Mouse (Mus musculus) midbrain, embryonic 12.5 days (tissue): ENCODE results near the gene Rab37. TPM values are rescaled to one million over a fixed set of nuclear protein-coding genes. Genes with fewer than 3 reads are reported as not detected.
A peak's percentile ranks its signal among the peaks of the same experiment; 100 is the strongest.

Experiments
- ATAC-seq: fragments of 200-750 bp; cut with Nextera tagmentation; 2 replicates; pipeline ENCODE4 v1.8.0; 2017; ENCODE audit warnings: low read depth, moderate TSS enrichment, moderate library complexity; ENCODE audit not compliant: low FRiP score
- H3K27ac ChIP-seq: fragments of 300-500 bp; sonication (generic); replicated peaks from 2 replicates; pipeline ENCODE4 v1.5.1; 2016; ENCODE audit warnings: mild to moderate bottlenecking
- H3K27me3 ChIP-seq: fragments of 300-500 bp; sonication (generic); 2 replicates; pipeline ENCODE4 v1.6.1; 2016; ENCODE audit warnings: mild to moderate bottlenecking
- H3K36me3 ChIP-seq: fragments of 300-500 bp; sonication (generic); 2 replicates; pipeline ENCODE4 v1.6.1; 2016
- H3K4me1 ChIP-seq: fragments of 300-500 bp; sonication (generic); 2 replicates; pipeline ENCODE4 v1.6.1; 2016
- H3K4me2 ChIP-seq: fragments of 300-500 bp; sonication (generic); replicated peaks from 2 replicates; pipeline ENCODE4 v1.6.1; 2016; ENCODE audit warnings: mild to moderate bottlenecking, moderate library complexity
- H3K4me3 ChIP-seq: fragments of 300-500 bp; sonication (generic); 2 replicates; pipeline ENCODE4 v1.5.1; 2016; ENCODE audit warnings: mild to moderate bottlenecking
- H3K9ac ChIP-seq: fragments of 300-500 bp; sonication (generic); replicated peaks from 2 replicates; pipeline ENCODE4 v1.6.1; 2016; ENCODE audit warnings: mild to moderate bottlenecking, moderate library complexity
- H3K9me3 ChIP-seq: fragments of 300-500 bp; sonication (generic); 2 replicates; pipeline ENCODE4 v1.6.1; 2016; ENCODE audit warnings: mild to moderate bottlenecking
- WGBS: fragments of 180-500 bp; shearing (Covaris S2); methylation state at CpG from one replicate; pipeline ENCODE4 v1.1.7; 2016; 5-methylcytosine and 5-hydroxymethylcytosine counted together
- polyA plus RNA-seq: library from polyadenylated mRNA; unstranded; fragments of >200 nt; fragmentation: Nextera tagmentation; extraction: Ambion mirVana; gene quantifications from 2 replicates; pipeline ENCODE4 v1.2.1, GENCODE M21; 2016

The Rab37 gene
- polyA plus RNA-seq, 1 experiment from 2014 or later: 1.5 TPM

GRCm38 (mm10) chr11:115178766-115179165 lies 87.5 kb downstream of the Rab37 start:
- WGBS: 84% methylated on average over 2 of the region's 2 CpGs
- no peak for ATAC-seq
- H3K36me3 ChIP-seq: no peaks in the 10 kb centered on the region
- H3K9me3 ChIP-seq: no peaks in the 10 kb centered on the region
- H3K27me3 ChIP-seq: peaks cover 28% of the 10 kb centered on the region
- H3K27ac ChIP-seq: no peak overlapping the region
- H3K4me2 ChIP-seq: no peak overlapping the region
- H3K4me1 ChIP-seq: peaks cover 44% of the 10 kb centered on the region
- no peak overlapping the region for H3K9ac ChIP-seq
- H3K4me3 ChIP-seq: no peak overlapping the region

- no peak overlapping the region for H3K9ac ChIP-seq
- no peak for ATAC-seq
- H3K4me3 ChIP-seq: no peak overlapping the region
- WGBS: 72% methylated on average over 6 of the region's 6 CpGs
- no peak overlapping the region for H3K4me2 ChIP-seq
- H3K9me3 ChIP-seq: no peaks in the 10 kb centered on the region
- peaks cover 40% of the 10 kb centered on the region for H3K4me1 ChIP-seq
- no peaks in the 10 kb centered on the region for H3K36me3 ChIP-seq
- H3K27ac ChIP-seq: no peak overlapping the region
- H3K27me3 ChIP-seq: peaks cover 23% of the 10 kb centered on the region
Measured at GRCm38 (mm10) chr11:115179191-115179590, 88.0 kb downstream of the Rab37 start.

GRCm38 (mm10) chr11:115179881-115180280 lies 88.7 kb downstream of the Rab37 start:
- 88% methylated on average over 6 of the region's 6 CpGs for WGBS

GRCm38 (mm10) chr11:115181913-115182638 lies 90.8 kb downstream of the Rab37 start:
- H3K4me2 ChIP-seq: no peak overlapping the region
- no peaks in the 10 kb centered on the region for H3K9me3 ChIP-seq
- H3K9ac ChIP-seq: no peak overlapping the region
- 23% methylated on average over 12 of the region's 12 CpGs for WGBS
- no peak overlapping the region for H3K4me3 ChIP-seq
- no peaks in the 10 kb centered on the region for H3K36me3 ChIP-seq
- peaks cover 21% of the 10 kb centered on the region for H3K4me1 ChIP-seq
- H3K27ac ChIP-seq: no peak overlapping the region
- no peak for ATAC-seq
- H3K27me3 ChIP-seq: no peaks in the 10 kb centered on the region

More at GRCm38 (mm10) chr11:115179881-115180280, 88.7 kb downstream of the Rab37 start:
- Histone ChIP-seq H3K4me1 (peaks cover 33% of the 10 kb centered on the region), H3K4me2 (no peak overlapping the region), H3K9ac (no peak overlapping the region), H3K9me3 (no peaks in the 10 kb centered on the region), H3K36me3 (no peaks in the 10 kb centered on the region), H3K27me3 (peaks cover 19% of the 10 kb centered on the region), H3K4me3 (no peak overlapping the region), H3K27ac (no peak overlapping the region)
- ATAC-seq: no peak

GRCm38 (mm10) chr11:115184973-115185372 lies 93.7 kb downstream of the Rab37 start:
- no peak overlapping the region for H3K4me3 ChIP-seq
- no peak for ATAC-seq
- H3K4me1 ChIP-seq: peaks cover 16% of the 10 kb centered on the region
- no peak overlapping the region for H3K9ac ChIP-seq
- H3K36me3 ChIP-seq: no peaks in the 10 kb centered on the region
- H3K9me3 ChIP-seq: no peaks in the 10 kb centered on the region
- no peak overlapping the region for H3K27ac ChIP-seq
- H3K27me3 ChIP-seq: no peaks in the 10 kb centered on the region; the same call in 1 of the 2 replicates
- no peak overlapping the region for H3K4me2 ChIP-seq
- 46% methylated on average over 4 of the region's 4 CpGs for whole genome bisulfite sequencing

- peak; percentile 95 for ATAC-seq
- under 1% methylated on average over 39 of the region's 39 CpGs for WGBS
- H3K36me3 ChIP-seq: peaks cover 4% of the 10 kb centered on the region; the same call in 1 of the 2 replicates
- no peaks in the 10 kb centered on the region for H3K9me3 ChIP-seq
- peaks cover 16% of the 10 kb centered on the region for H3K4me1 ChIP-seq
- peak within 1 kb of the TSS; percentile 73 for H3K27ac ChIP-seq
- peak within 1 kb of the TSS; percentile 54 for H3K4me3 ChIP-seq
- no peaks in the 10 kb centered on the region; the same call in 1 of the 2 replicates for H3K27me3 ChIP-seq
- peak within 1 kb of the TSS; percentile 85 for H3K4me2 ChIP-seq
- H3K9ac ChIP-seq: peak within 1 kb of the TSS; percentile 68
Measured at GRCm38 (mm10) chr11:115187224-115187639, 96.0 kb downstream of the Rab37 start, which contains the start of gene Tmem104. Gene Tmem104 (plus strand): TSS chr11:115187487.

GRCm38 (mm10) chr11:115187693-115188092 lies 96.5 kb downstream of the Rab37 start, which contains the start of gene Nat9:
Gene Nat9 (minus strand): TSS chr11:115187859.
- peak within 1 kb of the TSS; percentile 54 for H3K4me3 ChIP-seq
- H3K9me3 ChIP-seq: no peaks in the 10 kb centered on the region
- peak within 1 kb of the TSS; percentile 85 for H3K4me2 ChIP-seq
- peak within 1 kb of the TSS; percentile 68 for H3K9ac ChIP-seq
- H3K27me3 ChIP-seq: no peaks in the 10 kb centered on the region; the same call in 1 of the 2 replicates
- WGBS: 10% methylated on average over 12 of the region's 12 CpGs
- H3K36me3 ChIP-seq: peaks cover 4% of the 10 kb centered on the region; the same call in 1 of the 2 replicates
- peaks cover 16% of the 10 kb centered on the region for H3K4me1 ChIP-seq
- peak within 1 kb of the TSS; percentile 73 for H3K27ac ChIP-seq
- ATAC-seq: no peak; the same call in 1 of the 2 replicates

GRCm38 (mm10) chr11:115188539-115189231 lies 97.5 kb downstream of the Rab37 start:
- no peak for ATAC-seq
- Histone ChIP-seq H3K9ac (no peak overlapping the region), H3K4me1 (peaks cover 16% of the 10 kb centered on the region), H3K36me3 (peaks cover 4% of the 10 kb centered on the region; the same call in 1 of the 2 replicates), H3K27ac (no peak overlapping the region), H3K27me3 (no peaks in the 10 kb centered on the region; the same call in 1 of the 2 replicates), H3K4me3 (no peak overlapping the region), H3K9me3 (no peaks in the 10 kb centered on the region), H3K4me2 (peak overlapping the region; percentile 85; the same call in 1 of the 2 replicates)
- WGBS: 92% methylated on average over 13 of the region's 13 CpGs

GRCm38 (mm10) chr11:115189304-115189703 lies 98.1 kb downstream of the Rab37 start:
- H3K4me3 ChIP-seq: no peak overlapping the region
- no peaks in the 10 kb centered on the region for H3K9me3 ChIP-seq
- peaks cover 16% of the 10 kb centered on the region for H3K4me1 ChIP-seq
- ATAC-seq: no peak
- no peaks in the 10 kb centered on the region; the same call in 1 of the 2 replicates for H3K27me3 ChIP-seq
- peaks cover 4% of the 10 kb centered on the region; the same call in 1 of the 2 replicates for H3K36me3 ChIP-seq
- 94% methylated on average over 6 of the region's 6 CpGs for WGBS
- H3K9ac ChIP-seq: no peak overlapping the region
- no peak overlapping the region for H3K4me2 ChIP-seq
- no peak overlapping the region for H3K27ac ChIP-seq

GRCm38 (mm10) chr11:115192180-115192579 lies 100.9 kb downstream of the Rab37 start:
- H3K9ac ChIP-seq: no peak overlapping the region
- H3K27ac ChIP-seq: no peak overlapping the region
- H3K36me3 ChIP-seq: peaks cover 7% of the 10 kb centered on the region
- peaks cover 7% of the 10 kb centered on the region for H3K4me1 ChIP-seq
- no peaks in the 10 kb centered on the region; the same call in 1 of the 2 replicates for H3K27me3 ChIP-seq
- no peak overlapping the region for H3K4me2 ChIP-seq
- no peak for ATAC-seq
- WGBS: 81% methylated on average over 9 of the region's 9 CpGs
- H3K9me3 ChIP-seq: no peaks in the 10 kb centered on the region
- no peak overlapping the region for H3K4me3 ChIP-seq

- Histone ChIP-seq H3K9ac (no peak overlapping the region), H3K4me2 (no peak overlapping the region), H3K9me3 (no peaks in the 10 kb centered on the region), H3K36me3 (peaks cover 18% of the 10 kb centered on the region), H3K27ac (no peak overlapping the region), H3K4me3 (no peak overlapping the region), H3K27me3 (no peaks in the 10 kb centered on the region), H3K4me1 (no peaks in the 10 kb centered on the region)
- no peak for ATAC-seq
- WGBS: 84% methylated on average over 6 of the region's 6 CpGs
Measured at GRCm38 (mm10) chr11:115194693-115195092, 103.5 kb downstream of the Rab37 start.

- H3K4me2 ChIP-seq: no peak overlapping the region
- H3K27ac ChIP-seq: no peak overlapping the region
- WGBS: 93% methylated on average over 5 of the region's 5 CpGs
- no peak overlapping the region for H3K4me3 ChIP-seq
- peaks cover 26% of the 10 kb centered on the region for H3K36me3 ChIP-seq
- ATAC-seq: no peak
- H3K4me1 ChIP-seq: no peaks in the 10 kb centered on the region
- H3K27me3 ChIP-seq: no peaks in the 10 kb centered on the region
- H3K9me3 ChIP-seq: no peaks in the 10 kb centered on the region
- no peak overlapping the region for H3K9ac ChIP-seq
Measured at GRCm38 (mm10) chr11:115195933-115196332, 104.7 kb downstream of the Rab37 start.
